Mouse (Mus musculus): ENCODE measurements around the gene Ccdc85c.

- TF ChIP-seq CTCF (IDR thresholded peaks at IDR 0.05; ENCODE audit: control insufficient read depth, insufficient read depth, insufficient read length) = no peak
- no peak for TF ChIP-seq USF1 (IDR thresholded peaks at IDR 0.05; ENCODE audit: low read depth)
- TF ChIP-seq MAX (IDR thresholded peaks at IDR 0.05) = no peak
- no peak for TF ChIP-seq MYOD1 (IDR thresholded peaks at IDR 0.05; ENCODE audit: control insufficient read depth, insufficient read length, low read depth)
- TF ChIP-seq FOSL1 (IDR thresholded peaks at IDR 0.05; ENCODE audit: insufficient read depth, low read length, poor library complexity, severe bottlenecking) = no peak
- TF ChIP-seq MYOG (IDR thresholded peaks at IDR 0.05; ENCODE audit: control insufficient read depth, extremely low read depth, insufficient read length) = no peak
- no peak for TF ChIP-seq CEBPB (IDR thresholded peaks at IDR 0.05; ENCODE audit: low read depth)
These were observed 81.3 kb downstream of the Ccdc85c start for GRCm38 (mm10) chr12:108193878-108194277.
